Mouse (Mus musculus) kidney, postnatal 10 days (tissue): Measurements from ENCODE around the gene Erich6b.

Source experiments
- DNase-seq: peaks from one replicate; pipeline ENCODE4 v3.0.0; 2021; ENCODE audit warnings: mixed read lengths

Gene Erich6b

GRCm38 (mm10) chr14:75642080-75642479 is at the start of gene Erich6b:
Erich6b (plus strand) TSS chr14:75642259.
- no peak for DNase-seq

GRCm38 (mm10) chr14:75592978-75593377 is 49.1 kb upstream of the Erich6b start, which contains the start of gene Spert:
Spert (minus strand) TSS chr14:75593116.
- no peak for DNase-seq

GRCm38 (mm10) chr14:75609176-75609575 is 32.9 kb upstream of the Erich6b start:
- DNase-seq = no peak

GRCm38 (mm10) chr14:75616375-75616774 is 25.7 kb upstream of the Erich6b start:
- no peak for DNase-seq

- DNase-seq = no peak
These were observed 19.1 kb upstream of the Erich6b start for GRCm38 (mm10) chr14:75622984-75623383.

GRCm38 (mm10) chr14:75628870-75629269 is 13.2 kb upstream of the Erich6b start:
- DNase-seq = no peak

GRCm38 (mm10) chr14:75635350-75635749 is 6.7 kb upstream of the Erich6b start:
- peak; percentile 69 for DNase-seq

- DNase-seq = no peak
These were observed 6.0 kb upstream of the Erich6b start for GRCm38 (mm10) chr14:75636107-75636506.

GRCm38 (mm10) chr14:75637641-75638040 is 4.4 kb upstream of the Erich6b start:
- no peak for DNase-seq

- peak; percentile 45 for DNase-seq
These were observed 1.2 kb upstream of the Erich6b start for GRCm38 (mm10) chr14:75640846-75641245.

- DNase-seq = peak; percentile 45
These were observed 690 bp upstream of the Erich6b start for GRCm38 (mm10) chr14:75641369-75641768.

- DNase-seq = no peak
These were observed 3.4 kb downstream of the Erich6b start for GRCm38 (mm10) chr14:75645461-75645860.

- peak; percentile 21 for DNase-seq
These were observed 4.0 kb downstream of the Erich6b start for GRCm38 (mm10) chr14:75646060-75646459.

GRCm38 (mm10) chr14:75646968-75647829 is 5.1 kb downstream of the Erich6b start:
- no peak for DNase-seq

GRCm38 (mm10) chr14:75660936-75661335 is 18.9 kb downstream of the Erich6b start:
- no peak for DNase-seq

GRCm38 (mm10) chr14:75661548-75661947 is 19.5 kb downstream of the Erich6b start:
- DNase-seq = no peak

- no peak for DNase-seq
These were observed 23.5 kb downstream of the Erich6b start for GRCm38 (mm10) chr14:75665430-75666180.

GRCm38 (mm10) chr14:75669085-75669645 is 27.1 kb downstream of the Erich6b start:
- peak; percentile 56 for DNase-seq

- no peak for DNase-seq
These were observed 34.3 kb downstream of the Erich6b start for GRCm38 (mm10) chr14:75676316-75676715.

- no peak for DNase-seq
These were observed 48.4 kb downstream of the Erich6b start for GRCm38 (mm10) chr14:75690428-75690827.

GRCm38 (mm10) chr14:75696096-75696495 is 54.0 kb downstream of the Erich6b start:
- no peak for DNase-seq

- DNase-seq = no peak
These were observed 55.9 kb downstream of the Erich6b start for GRCm38 (mm10) chr14:75697928-75698327.

- peak; percentile 26 for DNase-seq
These were observed 64.6 kb downstream of the Erich6b start for GRCm38 (mm10) chr14:75706647-75707046.
